Mouse (Mus musculus) gastrocnemius, adult 2 months (tissue): Measurements from ENCODE around the gene Misp. TPM values are rescaled to one million over a fixed set of nuclear protein-coding genes. Genes with fewer than 3 reads are reported as not detected.
A peak's percentile ranks its signal among the peaks of the same experiment; 100 is the strongest.

Source experiments
- DNase-seq: peaks from one replicate; pipeline ENCODE4 v3.0.0; 2022
- H3K27ac ChIP-seq: fragments of 200-600 bp; 2 replicates; pipeline ENCODE4 v1.8.1; 2022; ENCODE audit warnings: mild to moderate bottlenecking
- H3K4me3 ChIP-seq: fragments of 200-600 bp; 2 replicates; pipeline ENCODE4 v1.8.1; 2022; ENCODE audit warnings: mild to moderate bottlenecking, moderate library complexity
- CTCF ChIP-seq: fragments of 200-600 bp; IDR thresholded peaks from 2 replicates; pipeline ENCODE4 v1.8.1; 2022; ENCODE audit warnings: antibody characterized with exemption, mild to moderate bottlenecking, moderate library complexity
- intact Hi-C: fragments of 180-260 bp; cut with DNase I; formaldehyde crosslinking; loops from one replicate; pipeline ENCODE4 v1.15.1; 2025
- total RNA-seq, 2 experiments: library from RNA; stranded (reverse); gene quantifications; 2 replicates each; pipeline ENCODE4 v1.2.3; 2021

Misp gene
- total RNA-seq, 2 experiments from 2014 or later = not detected

- no peak for DNase-seq
- Histone ChIP-seq H3K4me3 (no peak overlapping the region), H3K27ac (peak overlapping the region; percentile 90; the same call in 1 of the 2 replicates)
- intact Hi-C loops = no loop called here
- TF ChIP-seq CTCF = no peak
These were observed 22.4 kb upstream of the Misp start for GRCm38 (mm10) chr10:79798289-79798928.

- H3K27ac ChIP-seq = no peak overlapping the region
- H3K4me3 ChIP-seq = no peak overlapping the region
- DNase-seq = no peak
- intact Hi-C loops = no loop called here
- TF ChIP-seq CTCF = no peak
These were observed 20.3 kb upstream of the Misp start for GRCm38 (mm10) chr10:79800508-79800907.

GRCm38 (mm10) chr10:79801837-79802236 lies 19.0 kb upstream of the Misp start:
- DNase-seq = no peak
- Histone ChIP-seq H3K27ac (peak overlapping the region; percentile 85), H3K4me3 (peak overlapping the region; percentile 48)
- intact Hi-C loops = no loop called here
- TF ChIP-seq CTCF = no peak

GRCm38 (mm10) chr10:79802331-79802971 lies 18.3 kb upstream of the Misp start:
- TF ChIP-seq CTCF = no peak
- Histone ChIP-seq H3K4me3 (peak overlapping the region; percentile 48), H3K27ac (peak overlapping the region; percentile 85)
- intact Hi-C loops = no loop called here
- DNase-seq = peak; percentile 80

GRCm38 (mm10) chr10:79803716-79804323 lies 17.0 kb upstream of the Misp start:
- DNase-seq = peak; percentile 58
- TF ChIP-seq CTCF = no peak
- no peak overlapping the region; the same call in 1 of the 2 replicates for H3K4me3 ChIP-seq
- peak overlapping the region; percentile 85 for H3K27ac ChIP-seq
- intact Hi-C loops = no loop called here

- no peak for TF ChIP-seq CTCF
- peak overlapping the region; percentile 85 for H3K27ac ChIP-seq
- peak overlapping the region; percentile 62 for H3K4me3 ChIP-seq
- DNase-seq = peak; percentile 66
- intact Hi-C loops = loop anchor here (2.0 kb wide), 1 partner anchor 47 kb away; no protein-coding TSS in a partner anchor
These were observed 15.2 kb upstream of the Misp start for GRCm38 (mm10) chr10:79805636-79806035.

- peak overlapping the region; percentile 85 for H3K27ac ChIP-seq
- intact Hi-C loops = loop anchor here (2.0 kb wide), 1 partner anchor 46 kb away; no protein-coding TSS in a partner anchor
- peak overlapping the region; percentile 62 for H3K4me3 ChIP-seq
- no peak for DNase-seq
- no peak for TF ChIP-seq CTCF
These were observed 14.5 kb upstream of the Misp start for GRCm38 (mm10) chr10:79806331-79806730.

- peak; percentile 64 for DNase-seq
- TF ChIP-seq CTCF = no peak
- intact Hi-C loops = loop anchor here (2.0 kb wide), 1 partner anchor 46 kb away; no protein-coding TSS in a partner anchor
- Histone ChIP-seq H3K4me3 (peak overlapping the region; percentile 62), H3K27ac (peak overlapping the region; percentile 85)
These were observed 13.8 kb upstream of the Misp start for GRCm38 (mm10) chr10:79806972-79807371.

GRCm38 (mm10) chr10:79807826-79808225 lies 13.0 kb upstream of the Misp start:
- intact Hi-C loops = loop anchor here (2.0 kb wide), 1 partner anchor 45 kb away; no protein-coding TSS in a partner anchor
- H3K4me3 ChIP-seq = peak overlapping the region; percentile 62
- no peak for TF ChIP-seq CTCF
- DNase-seq = peak; percentile 60
- peak overlapping the region; percentile 85 for H3K27ac ChIP-seq

GRCm38 (mm10) chr10:79808728-79809127 lies 12.1 kb upstream of the Misp start:
- DNase-seq = no peak
- peak overlapping the region; percentile 62 for H3K4me3 ChIP-seq
- TF ChIP-seq CTCF = no peak
- intact Hi-C loops = no loop called here
- peak overlapping the region; percentile 85 for H3K27ac ChIP-seq

GRCm38 (mm10) chr10:79811736-79812637 lies 8.8 kb upstream of the Misp start:
- intact Hi-C loops = loop anchor here (2.0 kb wide), 1 partner anchor 19 kb away; the partner anchor contains the start of gene Palm
- no peak; the same call in none of the 2 replicates for TF ChIP-seq CTCF
- peak; percentile 86 for DNase-seq
- Histone ChIP-seq H3K4me3 (no peak overlapping the region), H3K27ac (peak overlapping the region; percentile 59)

GRCm38 (mm10) chr10:79814271-79814842 lies 6.4 kb upstream of the Misp start:
- no peak for TF ChIP-seq CTCF
- intact Hi-C loops = no loop called here
- Histone ChIP-seq H3K4me3 (no peak overlapping the region), H3K27ac (no peak overlapping the region)
- DNase-seq = no peak
